Mouse (Mus musculus) layer of hippocampus, adult 8-10 months (tissue): ENCODE measurements at regions not wholly inside any gene's neighbourhood (a gene's known extent, or its start where the extent isn't known, plus 50 kb on each side); places are given as distances from the start of the nearest gene placed in this dataset.

Experiments
- DNase-seq, 2 experiments: peaks; one replicate each; pipeline ENCODE4 v3.0.0; 2022; ENCODE audit warnings: low spot score in 2 of 2
- microRNA-seq, 2 experiments: library from miRNA; unstranded; fragments of <30 nt; microRNA quantifications; one replicate each; pipeline ENCODE4 v1.2.0; 2022

GRCm38 (mm10) chr8:96680416-96681027, 792.2 kb upstream of the Got2 start:
- DNase-seq, result peak; percentile 15 to 35

GRCm38 (mm10) chr8:96679510-96679909, 791.2 kb upstream of the Got2 start:
- peak in 1 of 2 experiments; percentile 5 for DNase-seq

- no peak for DNase-seq
Observed at GRCm38 (mm10) chr8:96674703-96675102, 786.4 kb upstream of the Got2 start.

GRCm38 (mm10) chr8:96656495-96657279, 768.3 kb upstream of the Got2 start:
- no peak for DNase-seq

- no peak for DNase-seq
Observed at GRCm38 (mm10) chr8:96647743-96648142, 759.4 kb upstream of the Got2 start.

Small RNA genes lying in the stretch of these regions (microRNA-seq; reads per million reads assigned to microRNA genes)
- 0 reads per million in 2 experiments for gene Gm24132
